Mouse (Mus musculus): ENCODE results near the gene Gemin5.

DNA sequence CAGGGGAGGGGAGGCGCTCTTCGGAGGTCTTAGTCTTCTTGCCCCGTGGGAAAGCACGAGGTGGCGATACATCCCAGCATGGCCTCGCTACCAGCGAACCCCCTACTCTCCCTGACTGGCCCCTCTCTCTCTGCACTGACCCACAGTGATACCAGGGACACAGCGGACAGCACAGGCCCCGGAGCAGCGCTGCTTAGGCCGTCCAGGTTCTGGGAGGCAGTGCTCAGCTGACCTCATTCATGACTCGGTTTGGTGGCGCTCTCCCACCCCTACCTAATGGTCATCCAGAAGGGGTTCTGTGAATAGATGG lies 65.0 kb downstream of the Gemin5 start:
- no peak for TF ChIP-seq POLR2A (IDR thresholded peaks at IDR 0.05; ENCODE audit: insufficient read length, low read depth)
- no peak for TF ChIP-seq MAX (IDR thresholded peaks at IDR 0.05; ENCODE audit: low read depth)
- TF ChIP-seq SRF (IDR thresholded peaks at IDR 0.05; ENCODE audit: control insufficient read depth, insufficient read length, low read depth): no peak
- TF ChIP-seq TCF3 (IDR thresholded peaks at IDR 0.05; ENCODE audit: insufficient read length, low read depth): no peak
- TF ChIP-seq MYOD1 (IDR thresholded peaks at IDR 0.05; ENCODE audit: control insufficient read depth in 1 of 3, insufficient read length in 2 of 3, low read depth in 2 of 3): no peak
- TF ChIP-seq POLR2AphosphoS2 (IDR thresholded peaks at IDR 0.05; ENCODE audit: insufficient read length, low read depth): no peak
- TF ChIP-seq MYOG (IDR thresholded peaks at IDR 0.05; ENCODE audit: control insufficient read depth in 1 of 3, insufficient read depth in 1 of 3, insufficient read length in 2 of 3, low read depth in 2 of 3): no peak
- TF ChIP-seq TCF12 (IDR thresholded peaks at IDR 0.05; ENCODE audit: insufficient read depth, poor library complexity, severe bottlenecking): no peak
- no peak for TF ChIP-seq E2F4 (IDR thresholded peaks at IDR 0.05; ENCODE audit: insufficient read depth)
- no peak for TF ChIP-seq CEBPB (IDR thresholded peaks at IDR 0.05; ENCODE audit: insufficient read depth, poor library complexity, severe bottlenecking)
- TF ChIP-seq USF1 (IDR thresholded peaks at IDR 0.05; ENCODE audit: low read depth): no peak
